Mouse (Mus musculus): ENCODE measurements around the gene Clasp2. TPM values are rescaled to one million over a fixed set of nuclear protein-coding genes. Genes with fewer than 3 reads are reported as not detected.
"Not testable (repeated sequence)": the region's sequence is repeated elsewhere in the genome, so short reads cannot be mapped to it uniquely, and the experiment has no call there.

Clasp2 gene
- total RNA-seq (2021), result 10 to 100 TPM; 48.0 to 57.5 TPM

DNA sequence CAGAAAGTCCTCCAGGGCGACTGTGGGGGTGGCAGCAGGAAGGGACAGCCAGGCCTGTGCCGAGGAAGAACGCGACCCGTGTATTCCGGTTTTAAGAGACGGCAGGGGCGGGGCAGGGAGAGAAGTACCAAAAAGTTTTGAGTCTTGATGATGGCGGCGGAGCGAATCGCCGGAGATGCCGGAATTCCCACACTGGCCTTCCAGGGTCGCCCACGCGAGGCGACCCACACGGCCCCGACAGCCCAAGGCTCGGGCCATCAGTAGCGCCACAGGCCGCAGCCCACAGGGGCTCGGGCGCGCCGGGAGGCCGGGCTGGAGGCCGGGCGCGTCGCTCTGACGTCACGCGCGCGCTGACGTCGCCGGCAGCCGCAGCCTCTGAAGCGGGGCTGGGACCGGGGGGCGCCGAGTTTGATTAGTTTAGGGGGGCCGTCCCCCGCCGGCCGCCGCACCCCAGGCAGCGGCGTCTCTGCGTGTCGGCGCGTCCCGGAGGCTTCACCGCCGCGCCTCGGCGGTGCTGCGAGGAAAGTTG, at the start of gene Clasp2:
Clasp2 (plus strand) TSS at position 366 of the 529 bp plus-strand sequence.
- intact Hi-C loops (cut with DNase I), result loop anchor here (2.0 to 10.0 kb wide), 4 partner anchors 32 to 374 kb away; partner anchors contain the start of gene Pdcd6ip
- DNase-seq (ENCODE audit: low spot score), result peak; percentile 77

DNA sequence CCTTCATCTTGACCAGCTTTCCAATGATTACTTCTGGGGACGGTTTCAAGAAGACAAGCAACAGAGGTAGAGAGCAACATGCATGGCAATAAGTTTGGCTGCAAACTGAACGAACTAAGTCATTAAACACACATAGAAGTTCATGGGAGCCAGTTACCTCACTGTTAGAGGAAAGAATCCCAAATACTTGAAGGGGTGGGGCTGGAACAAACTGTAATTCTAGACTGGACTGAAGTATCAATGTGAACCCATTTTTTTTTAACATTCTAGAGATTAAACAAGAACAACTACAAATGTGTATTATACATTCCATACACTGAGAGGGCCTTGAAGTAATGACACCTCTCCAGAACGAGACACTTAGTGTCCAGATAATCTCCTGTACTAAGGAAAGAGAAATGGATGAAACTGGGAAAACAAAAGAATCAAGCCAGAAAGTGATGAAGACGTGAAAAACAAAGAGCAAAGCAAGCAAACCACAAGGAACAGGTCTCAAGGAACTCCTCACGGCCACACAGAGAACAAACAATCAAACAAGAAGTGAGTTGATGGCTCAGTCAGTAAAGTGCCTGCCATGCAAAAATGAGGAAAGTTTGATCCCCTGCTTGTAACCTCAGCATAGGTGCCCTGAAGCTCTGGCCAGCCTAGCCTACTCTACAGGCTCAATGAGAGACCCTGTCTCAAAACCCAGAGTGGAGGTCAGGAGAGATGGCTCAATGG, 39.7 kb upstream of the Clasp2 start:
- no peak for DNase-seq (ENCODE audit: low spot score)
- intact Hi-C loops (cut with DNase I), result no loop called here

DNA sequence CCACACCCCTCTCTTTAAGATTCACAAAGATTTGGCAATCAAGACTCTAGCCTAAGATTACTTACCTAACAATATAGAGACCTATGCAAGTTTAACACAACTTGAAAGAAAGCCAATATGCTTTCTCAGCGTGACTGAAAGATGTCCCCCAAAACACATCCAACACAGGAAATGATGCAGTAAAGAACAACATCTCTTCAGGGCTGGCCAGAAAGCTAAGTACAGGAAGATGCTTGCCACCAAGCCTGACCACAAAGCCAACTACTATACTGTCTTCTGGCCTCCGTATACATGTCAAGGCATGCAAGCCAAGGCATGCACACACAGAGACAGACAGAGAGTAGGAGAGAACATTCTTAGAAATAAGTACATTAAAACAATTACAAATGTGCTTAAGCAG, 35.2 kb upstream of the Clasp2 start:
- DNase-seq (ENCODE audit: low spot score), result no peak
- intact Hi-C loops (cut with DNase I), result no loop called here

GRCm38 (mm10) chr9:113706841-113707240, 34.4 kb upstream of the Clasp2 start:
- DNase-seq (ENCODE audit: low spot score), result no peak
- intact Hi-C loops (cut with DNase I), result no loop called here

DNA sequence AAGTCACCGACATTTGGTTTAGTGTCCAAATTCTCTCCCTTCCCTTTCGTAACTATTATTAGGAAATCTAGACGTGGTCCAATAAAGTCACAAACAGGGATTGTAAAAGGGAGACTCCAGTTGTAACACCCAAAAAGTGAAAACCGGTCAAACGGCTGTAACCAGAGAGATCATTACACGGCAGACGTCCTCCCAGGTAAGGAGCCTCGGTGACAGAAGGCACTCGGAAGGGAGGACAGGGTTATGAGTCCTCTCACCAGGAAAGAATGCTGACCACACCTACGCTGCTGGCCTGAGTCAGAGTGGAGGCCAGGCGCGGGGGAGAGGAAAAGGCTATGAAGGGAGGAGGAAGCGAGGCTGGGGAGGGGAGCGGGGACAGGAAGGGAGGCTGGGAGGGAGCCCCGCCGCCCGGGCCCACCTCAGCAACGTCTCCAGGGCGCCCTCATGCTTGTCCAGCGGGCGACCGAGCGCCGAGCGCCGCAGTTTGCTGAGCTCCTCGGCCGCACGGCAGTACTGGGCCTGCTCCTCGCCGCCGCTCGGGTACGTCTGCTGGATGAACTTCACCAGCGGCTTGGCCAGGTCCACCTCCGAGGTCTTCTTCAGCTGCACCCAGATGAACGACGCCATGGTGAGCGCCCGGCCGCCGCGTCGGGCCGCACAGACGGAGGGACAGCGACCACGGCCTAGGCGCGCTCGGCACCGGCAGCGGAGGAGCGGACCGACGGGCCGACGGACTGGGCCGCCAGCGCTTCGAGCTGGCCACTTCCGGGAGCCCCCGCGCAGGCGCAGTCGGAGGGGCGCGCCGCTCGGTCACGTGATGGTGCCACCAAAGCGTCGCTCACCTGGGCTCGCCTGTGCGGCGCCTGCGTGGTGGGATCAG, 33.6 kb upstream of the Clasp2 start, which contains the start of gene Pdcd6ip:
Pdcd6ip (minus strand) TSS at position 779 of the 880 bp plus-strand sequence.
- intact Hi-C loops (cut with DNase I), result loop anchor here (2.0 kb wide), 1 partner anchor 33 kb away; the partner anchor contains the start of gene Clasp2
- peak; percentile 82 for DNase-seq (ENCODE audit: low spot score)

- intact Hi-C loops (cut with DNase I), result loop anchor here (2.0 kb wide), 1 partner anchor 32 kb away; the partner anchor contains the start of gene Clasp2
- no peak for DNase-seq (ENCODE audit: low spot score)
These were observed 32.7 kb upstream of the Clasp2 start for GRCm38 (mm10) chr9:113708361-113709280.

- intact Hi-C loops (cut with DNase I), result no loop called here
- DNase-seq (ENCODE audit: low spot score), result no peak
These were observed 30.4 kb upstream of the Clasp2 start for GRCm38 (mm10) chr9:113710871-113711270.

GRCm38 (mm10) chr9:113719063-113719462, 22.2 kb upstream of the Clasp2 start:
- intact Hi-C loops (cut with DNase I), result no loop called here
- peak; percentile 24 for DNase-seq (ENCODE audit: low spot score)

- no peak for DNase-seq (ENCODE audit: low spot score)
- intact Hi-C loops (cut with DNase I), result no loop called here
These were observed 16.6 kb upstream of the Clasp2 start for GRCm38 (mm10) chr9:113724646-113725045.

DNA sequence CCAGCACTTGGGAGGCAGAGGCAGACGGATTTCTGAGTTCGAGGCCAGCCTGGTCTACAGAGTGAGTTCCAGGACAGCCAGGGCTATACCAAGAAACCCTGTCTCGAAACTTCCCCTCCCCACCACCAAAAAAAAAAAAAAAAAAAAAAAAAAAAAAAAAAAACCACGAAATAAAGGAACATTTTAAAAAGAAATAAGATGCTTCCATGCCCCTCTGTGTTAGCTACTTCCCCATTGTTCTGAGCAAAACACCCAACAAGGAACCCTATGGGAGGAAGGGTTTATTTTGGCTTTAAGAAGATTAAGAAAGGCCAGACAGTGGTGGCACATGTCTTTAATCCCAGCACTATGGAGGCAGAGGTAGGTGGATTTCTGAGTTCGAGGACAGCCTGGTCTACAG, 15.7 kb upstream of the Clasp2 start:
- DNase-seq (ENCODE audit: low spot score); intact Hi-C loops (cut with DNase I): not testable (repeated sequence)

DNA sequence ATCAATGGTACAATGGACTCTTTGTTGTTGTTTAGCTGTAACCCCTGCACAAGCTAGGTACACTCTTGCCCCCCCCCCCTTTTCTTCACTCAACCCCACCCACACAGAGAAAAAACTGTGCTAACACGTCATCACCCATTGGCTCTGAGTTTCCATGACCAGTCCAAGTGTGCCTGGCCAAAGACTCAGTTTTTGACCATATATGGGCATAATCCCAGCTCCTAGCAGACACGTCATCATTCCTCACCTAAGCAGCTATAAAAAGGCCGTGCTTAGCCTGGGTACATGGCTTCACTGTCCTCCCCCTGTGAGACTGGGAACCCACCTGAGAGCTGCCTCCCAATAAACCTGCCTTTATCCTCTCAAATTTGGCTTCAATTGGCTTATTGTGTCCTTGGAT, 15.1 kb upstream of the Clasp2 start:
- intact Hi-C loops (cut with DNase I), result no loop called here
- DNase-seq (ENCODE audit: low spot score), result no peak

DNA sequence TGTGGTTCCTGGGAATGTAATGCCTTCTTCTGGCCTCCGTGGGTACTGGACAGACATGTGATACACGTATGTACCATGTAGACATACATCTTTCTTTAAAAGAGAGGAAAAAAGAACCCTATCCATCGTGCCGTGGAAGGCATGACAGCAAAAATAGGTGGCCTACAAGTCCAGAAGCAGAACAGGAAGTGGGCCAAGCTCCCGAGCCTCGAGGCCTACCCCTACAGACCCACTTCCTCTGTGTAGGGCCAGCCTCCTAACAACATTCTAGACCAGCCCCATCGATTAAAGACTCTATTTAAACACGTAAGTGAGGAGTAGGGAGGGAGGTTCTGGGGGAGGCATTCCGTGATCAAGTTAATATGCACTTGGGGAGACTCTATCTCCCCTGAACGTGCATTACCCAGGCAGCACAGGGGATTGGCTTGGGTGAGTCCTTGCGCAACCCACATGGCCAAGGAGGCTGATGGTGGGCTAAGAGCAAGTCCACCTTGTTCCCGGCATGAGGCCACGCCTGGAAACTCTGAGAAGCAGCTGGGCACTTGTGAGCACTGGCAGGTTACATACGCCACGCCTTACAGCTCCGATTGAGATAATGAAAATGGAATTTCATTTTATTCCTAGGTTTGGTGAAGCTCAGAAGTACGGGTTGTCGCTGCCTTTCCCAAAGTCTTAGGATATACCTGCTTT, 14.1 kb upstream of the Clasp2 start:
- no peak for DNase-seq (ENCODE audit: low spot score)

GRCm38 (mm10) chr9:113731540-113731939, 9.7 kb upstream of the Clasp2 start:
- no peak for DNase-seq (ENCODE audit: low spot score)
- intact Hi-C loops (cut with DNase I), result no loop called here

More for the DNA sequence above, 14.1 kb upstream of the Clasp2 start:
- intact Hi-C loops (cut with DNase I), result no loop called here

DNA sequence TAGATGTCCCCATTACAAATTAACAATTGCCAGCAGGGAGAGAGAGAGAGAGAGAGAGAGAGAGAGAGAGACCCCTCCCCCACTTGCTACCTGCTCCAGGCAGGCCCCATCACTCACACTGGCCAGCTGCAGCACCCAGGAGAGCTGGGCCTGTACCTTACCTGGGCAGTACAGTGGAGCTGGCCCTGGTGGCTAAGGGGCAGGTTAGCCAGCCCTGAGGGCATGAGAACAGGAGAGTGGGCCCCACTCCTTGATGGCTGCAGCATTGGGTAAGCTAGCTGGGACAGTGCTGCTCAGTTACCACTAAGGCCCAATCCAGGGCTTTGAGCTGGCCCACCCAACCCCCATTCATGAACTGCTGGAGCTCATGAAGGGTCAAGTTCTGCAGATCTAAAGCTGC, 5.4 kb upstream of the Clasp2 start:
- DNase-seq (ENCODE audit: low spot score), result no peak
- intact Hi-C loops (cut with DNase I), result no loop called here

- intact Hi-C loops (cut with DNase I), result no loop called here
- peak; percentile 37 for DNase-seq (ENCODE audit: low spot score)
These were observed 3.3 kb upstream of the Clasp2 start for GRCm38 (mm10) chr9:113738021-113738420.

DNA sequence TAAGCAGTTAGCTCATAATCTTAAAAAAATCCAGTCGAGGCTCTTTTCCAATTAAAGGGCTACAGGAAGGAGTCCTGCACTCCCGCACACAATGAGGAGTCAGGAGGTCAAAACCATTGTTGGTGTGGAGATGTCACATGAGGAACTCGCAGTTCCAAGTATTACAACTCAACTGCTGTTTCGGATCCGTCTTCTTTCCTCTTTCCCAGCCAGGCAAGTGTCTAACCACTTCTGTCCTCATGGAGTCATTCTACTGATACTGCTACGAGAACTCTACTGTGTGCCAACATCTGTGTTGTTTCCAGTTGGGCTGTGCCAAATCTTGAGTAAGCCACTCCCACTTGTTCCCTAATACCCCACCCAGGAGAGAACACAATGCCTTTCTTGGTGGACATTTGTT, 2.3 kb upstream of the Clasp2 start:
- DNase-seq (ENCODE audit: low spot score), result peak; percentile 64
- intact Hi-C loops (cut with DNase I), result no loop called here

GRCm38 (mm10) chr9:113741637-113742137, 414 bp downstream of the Clasp2 start:
- DNase-seq (ENCODE audit: low spot score), result peak; percentile 30
- intact Hi-C loops (cut with DNase I), result loop anchor here (2.0 to 10.0 kb wide), 5 partner anchors 33 to 373 kb away; partner anchors contain the start of gene Pdcd6ip

DNA sequence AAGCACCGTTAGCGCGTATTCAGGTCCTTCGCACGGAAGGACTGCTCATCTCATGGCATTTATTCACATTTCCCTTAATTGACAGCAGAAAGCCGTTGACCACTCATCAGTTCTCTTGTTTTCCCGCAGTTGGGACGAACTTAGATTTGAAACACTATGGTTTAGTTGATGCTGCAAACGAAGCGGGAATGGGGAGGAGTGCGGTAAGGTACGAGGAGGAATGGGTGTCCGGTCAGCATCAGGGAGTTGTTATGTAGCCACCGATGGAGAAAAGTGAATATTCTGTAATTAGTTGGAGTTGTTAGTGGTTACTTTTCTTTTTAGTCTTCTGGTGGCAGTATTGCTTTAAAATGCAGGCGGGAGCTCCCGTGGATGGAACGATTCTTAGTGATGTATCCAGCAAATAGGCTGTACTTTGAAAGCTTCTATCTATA, 1.1 kb downstream of the Clasp2 start:
- intact Hi-C loops (cut with DNase I), result loop anchor here (2.0 to 10.0 kb wide), 4 partner anchors 50 to 372 kb away; no protein-coding TSS in a partner anchor

More for the DNA sequence above, 1.1 kb downstream of the Clasp2 start:
- no peak for DNase-seq (ENCODE audit: low spot score)

Measured in heart, postnatal 25 days (tissue).